Mouse (Mus musculus) ES-E14 (cell line): Measurements from ENCODE around the gene Rbm34. TPM values are rescaled to one million over a fixed set of nuclear protein-coding genes. Genes with fewer than 3 reads are reported as not detected.

Experiments
- DNase-seq: peaks from one replicate; pipeline ENCODE4 v3.0.0-alpha.2; 2013; ENCODE audit warnings: low read depth, low spot score
- H3K27ac ChIP-seq: 2 replicates; pipeline ENCODE4 v1.5.1; 2012; ENCODE audit warnings: low read depth, mild to moderate bottlenecking, low read length, moderate library complexity, mixed read lengths; ENCODE audit not compliant: poor library complexity, insufficient read depth, severe bottlenecking
- H3K36me3 ChIP-seq: 2 replicates; pipeline ENCODE4 v1.6.1; 2012; ENCODE audit warnings: mild to moderate bottlenecking, low read length, moderate library complexity, mixed read lengths; ENCODE audit not compliant: control insufficient read depth, poor library complexity, insufficient read depth, severe bottlenecking
- H3K4me1 ChIP-seq, 2 experiments: fragments of 150-350 bp in 1 of 2; sonication (generic) in 1 of 2; 2 replicates each; pipeline ENCODE4 v1.6.1; 2012; ENCODE audit warnings: low read length in 2 of 2, mild to moderate bottlenecking in 1 of 2, mixed read lengths in 1 of 2; ENCODE audit not compliant: control insufficient read depth in 2 of 2, insufficient read depth in 2 of 2, poor library complexity in 1 of 2
- H3K4me3 ChIP-seq, 2 experiments: fragments of 150-350 bp in 1 of 2; sonication (generic) in 1 of 2; 2 replicates each; pipeline ENCODE4 v1.5.1; 2012; ENCODE audit warnings: low read length in 2 of 2, low read depth in 1 of 2, mild to moderate bottlenecking in 1 of 2, mixed read lengths in 1 of 2; ENCODE audit not compliant: insufficient read depth in 1 of 2, poor library complexity in 1 of 2, severe bottlenecking in 1 of 2
- H3K9ac ChIP-seq: 2 replicates; pipeline ENCODE4 v1.6.1; 2012; ENCODE audit warnings: low read depth, mild to moderate bottlenecking, low read length, mixed read lengths; ENCODE audit not compliant: poor library complexity, insufficient read depth, severe bottlenecking
- H3K9me3 ChIP-seq: fragments of 150-350 bp; sonication (generic); 2 replicates; pipeline ENCODE4 v1.6.1; 2012; ENCODE audit warnings: low read depth, mild to moderate bottlenecking, low read length; ENCODE audit not compliant: control insufficient read depth, insufficient read depth
- CHD2 ChIP-seq: IDR thresholded peaks from 2 replicates; pipeline ENCODE4 v1.6.1; 2014; ENCODE audit warnings: mild to moderate bottlenecking, low read depth, low read length, inconsistent platforms
- HCFC1 ChIP-seq: IDR thresholded peaks from 2 replicates; pipeline ENCODE4 v1.6.1; 2012; ENCODE audit warnings: low read length, inconsistent platforms, borderline replicate concordance; ENCODE audit not compliant: insufficient read depth
- MAFK ChIP-seq: IDR thresholded peaks from 2 replicates; pipeline ENCODE4 v1.6.1; 2014; ENCODE audit warnings: mild to moderate bottlenecking, low read depth, low read length, inconsistent platforms; ENCODE audit not compliant: insufficient read depth
- ZC3H11A ChIP-seq: IDR thresholded peaks from 2 replicates; pipeline ENCODE4 v1.6.1; 2012; ENCODE audit warnings: low read depth, mild to moderate bottlenecking, inconsistent platforms, low read length, borderline replicate concordance
- ZNF384 ChIP-seq: IDR thresholded peaks from 2 replicates; pipeline ENCODE4 v1.6.1; 2012; ENCODE audit warnings: low read depth, low read length, inconsistent platforms
- in situ Hi-C, 2 experiments: fragments of 600-800 bp; cut with MboI; formaldehyde crosslinking; loops; one replicate each; pipeline ENCODE4 v1.15.1; 2025; ENCODE audit warnings: low sequenced_read_pairs in 2 of 2, inconsistent platforms in 1 of 2; ENCODE audit not compliant: unreplicated experiment in 2 of 2
- total RNA-seq: library from RNA; depleted of rRNA; stranded (reverse); fragments of 300-350 nt; gene quantifications from 2 replicates; pipeline ENCODE4 v1.2.3, GENCODE M21; 2012

Gene Rbm34
- total RNA-seq, 1 experiment = 32.5 TPM

DNA sequence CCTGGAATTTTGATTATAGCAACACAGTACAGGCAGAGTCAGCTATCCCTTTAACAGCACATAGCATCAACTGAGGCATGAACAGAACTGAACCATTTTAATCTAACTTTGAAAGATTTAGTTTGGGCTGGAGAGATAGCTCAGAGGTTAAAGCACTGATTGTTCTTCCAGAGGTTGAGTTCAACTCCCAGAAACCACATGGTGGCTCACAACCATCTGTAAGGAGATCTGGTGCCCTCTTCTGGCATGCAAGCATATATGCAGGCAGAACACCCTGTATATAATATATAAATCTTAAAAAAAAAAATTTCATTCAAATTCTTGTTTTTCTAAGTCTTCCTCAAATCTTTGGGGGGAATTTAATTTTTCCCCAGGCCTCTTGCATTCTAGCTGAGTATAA lies 34.9 kb downstream of the Rbm34 start:
- TF ChIP-seq ZNF384 = no peak
- TF ChIP-seq CHD2 = no peak
- no peak for TF ChIP-seq MAFK
- no peak for TF ChIP-seq ZC3H11A
- TF ChIP-seq HCFC1 = no peak
- Histone ChIP-seq H3K9me3 (no peaks in the 10 kb centered on the region), H3K4me1 (peaks cover 4 to 16% of the 10 kb centered on the region in 2 experiments; a peak in 2 of 4 replicates), H3K27ac (no peak overlapping the region), H3K9ac (no peak overlapping the region), H3K4me3 (no peak overlapping the region), H3K36me3 (peaks cover 60% of the 10 kb centered on the region)
- no peak for DNase-seq
- in situ Hi-C loops = no loop called here

DNA sequence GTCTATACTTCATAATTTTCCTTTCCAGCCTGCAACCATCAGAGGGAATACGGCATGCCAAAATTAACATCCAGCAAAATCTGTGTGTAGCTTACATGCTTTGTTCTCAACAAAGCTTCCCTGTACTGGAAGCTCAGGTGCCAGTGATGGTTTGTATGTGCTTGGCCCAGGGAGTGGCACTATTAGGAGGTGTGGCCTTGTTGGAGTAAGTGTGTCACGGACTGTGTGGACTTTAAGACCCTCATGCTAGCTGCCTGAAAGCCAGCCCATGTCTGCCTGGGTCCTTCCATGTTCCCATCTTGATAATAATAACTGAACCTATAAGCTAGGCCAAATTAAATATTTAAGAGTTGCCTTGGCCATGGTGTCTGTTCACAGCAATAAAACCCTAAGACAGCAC lies 35.5 kb downstream of the Rbm34 start:
- no peak overlapping the region for H3K9ac ChIP-seq
- in situ Hi-C loops = no loop called here
- H3K27ac ChIP-seq = no peak overlapping the region
- DNase-seq = no peak
- peaks cover 60% of the 10 kb centered on the region for H3K36me3 ChIP-seq
- H3K9me3 ChIP-seq = no peaks in the 10 kb centered on the region
- H3K4me1 ChIP-seq = peaks cover 3 to 16% of the 10 kb centered on the region in 2 experiments; a peak in 2 of 4 replicates
- no peak for TF ChIP-seq ZNF384
- no peak for TF ChIP-seq ZC3H11A
- TF ChIP-seq HCFC1 = no peak
- no peak overlapping the region for H3K4me3 ChIP-seq

DNA sequence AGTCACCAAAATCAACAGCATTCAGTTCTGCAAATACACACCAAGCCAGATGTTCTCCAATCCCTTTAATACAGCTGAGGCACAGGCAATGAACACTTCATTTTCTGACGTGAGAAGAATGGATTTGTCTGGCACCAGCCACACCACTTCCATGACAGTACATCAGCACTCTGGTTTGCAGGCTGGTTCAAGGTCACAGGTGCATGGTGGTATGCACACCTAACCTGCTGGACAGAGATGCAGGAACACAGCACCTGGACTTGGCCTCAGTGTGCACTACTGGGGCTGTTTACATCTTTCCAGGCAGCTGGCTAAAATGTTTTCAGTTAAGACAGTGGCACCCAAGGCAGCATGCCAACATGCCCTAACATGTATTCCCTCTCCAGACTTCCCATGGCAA lies 38.2 kb downstream of the Rbm34 start:
- no peak for DNase-seq
- H3K4me3 ChIP-seq = no peak overlapping the region

DNA sequence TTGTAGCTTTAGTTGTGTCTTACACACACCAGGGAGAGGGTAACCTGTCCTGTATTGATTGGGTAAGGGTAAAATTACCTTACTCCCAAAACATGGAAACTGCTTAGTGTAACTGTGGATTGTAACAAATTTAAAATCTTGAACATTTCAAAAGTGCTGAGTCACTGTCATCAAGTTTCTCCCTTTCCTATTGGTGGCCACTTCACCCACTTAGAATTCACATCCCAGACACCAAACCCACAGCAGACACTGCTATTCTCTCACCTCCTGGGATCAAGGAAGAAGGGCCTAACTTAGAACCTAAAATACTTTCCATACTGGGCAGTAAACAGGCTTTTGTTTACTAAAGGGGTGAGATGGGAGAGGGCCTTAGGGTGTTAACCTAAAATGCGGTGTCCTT lies 38.6 kb downstream of the Rbm34 start:
- no peak overlapping the region; the same call in 1 of the 2 replicates for H3K9ac ChIP-seq
- TF ChIP-seq HCFC1 (no peak), CHD2 (0 out of 2 replicates have a peak, but pooled peaks have one; percentile 6), MAFK (peak; percentile 95), ZC3H11A (no peak), ZNF384 (no peak)
- H3K27ac ChIP-seq = peak overlapping the region; percentile 84; the same call in 1 of the 2 replicates
- in situ Hi-C loops = no loop called here
- H3K36me3 ChIP-seq = peaks cover 65% of the 10 kb centered on the region
- no peak overlapping the region for H3K4me3 ChIP-seq
- peaks cover 0 to 29% of the 10 kb centered on the region in 2 experiments; a peak in 2 of 4 replicates for H3K4me1 ChIP-seq
- DNase-seq = no peak
- H3K9me3 ChIP-seq = no peaks in the 10 kb centered on the region

More for the DNA sequence above, 38.2 kb downstream of the Rbm34 start:
- no peaks in the 10 kb centered on the region for H3K9me3 ChIP-seq
- in situ Hi-C loops = no loop called here
- H3K36me3 ChIP-seq = peaks cover 66% of the 10 kb centered on the region
- H3K4me1 ChIP-seq = peaks cover 0 to 31% of the 10 kb centered on the region in 2 experiments; a peak in 2 of 4 replicates
- peak overlapping the region; percentile 84 for H3K27ac ChIP-seq
- TF ChIP-seq CHD2 (no peak; the same call in 1 of the 2 replicates), ZNF384 (no peak), ZC3H11A (no peak), HCFC1 (no peak), MAFK (no peak)
- no peak overlapping the region for H3K9ac ChIP-seq
